Mouse (Mus musculus): ENCODE data around the gene Sox6. TPM values are rescaled to one million over a fixed set of nuclear protein-coding genes. Genes with fewer than 3 reads are reported as not detected.

The Sox6 gene
- polyA plus RNA-seq, 1 experiment from 2014 or later, result 39.1 TPM

- Histone ChIP-seq H3K27me3 (ENCODE audit: control insufficient read depth, insufficient read depth, low read length) (no peaks in the 10 kb centered on the region), H3K4me2 (ENCODE audit: low read length) (no peak overlapping the region), H3K27ac (replicated peaks in 1 of 2; ENCODE audit: control insufficient read depth in 1 of 2, insufficient read depth in 1 of 2, low read depth in 2 of 2, low read length in 2 of 2) (no peak overlapping the region), H3K4me1 (ENCODE audit: control insufficient read depth in 2 of 2, insufficient read depth in 2 of 2, low read length in 2 of 2) (peaks cover 9 to 25% of the 10 kb centered on the region in 2 experiments), H3K4me3 (ENCODE audit: control insufficient read depth in 1 of 2, insufficient read depth in 1 of 2, low read depth in 1 of 2, low read length in 2 of 2) (no peak overlapping the region), H3K36me3 (ENCODE audit: control insufficient read depth, insufficient read depth, low read length) (no peaks in the 10 kb centered on the region), H3K9ac (ENCODE audit: low read length) (no peak overlapping the region), H3K9me3 (ENCODE audit: control insufficient read depth, low read length) (no peaks in the 10 kb centered on the region)
- WGBS, result 87% methylated on average over 7 of the region's 7 CpGs
- ATAC-seq (ENCODE audit: insufficient number of reproducible peaks, insufficient read depth, low FRiP score, low read depth), result no peak
These were observed 291.1 kb downstream of the Sox6 start for GRCm38 (mm10) chr7:115747541-115747940.

- Histone ChIP-seq H3K9me3 (ENCODE audit: control insufficient read depth, low read length) (no peaks in the 10 kb centered on the region), H3K4me2 (ENCODE audit: low read length) (no peak overlapping the region), H3K4me1 (ENCODE audit: control insufficient read depth in 2 of 2, insufficient read depth in 2 of 2, low read length in 2 of 2) (peaks cover 5 to 7% of the 10 kb centered on the region in 2 experiments), H3K4me3 (ENCODE audit: control insufficient read depth in 1 of 2, insufficient read depth in 1 of 2, low read depth in 1 of 2, low read length in 2 of 2) (no peak overlapping the region), H3K9ac (ENCODE audit: low read length) (no peak overlapping the region), H3K27ac (replicated peaks in 1 of 2; ENCODE audit: control insufficient read depth in 1 of 2, insufficient read depth in 1 of 2, low read depth in 2 of 2, low read length in 2 of 2) (no peak overlapping the region), H3K27me3 (ENCODE audit: control insufficient read depth, insufficient read depth, low read length) (no peaks in the 10 kb centered on the region), H3K36me3 (ENCODE audit: control insufficient read depth, insufficient read depth, low read length) (no peaks in the 10 kb centered on the region)
- no peak for ATAC-seq (ENCODE audit: insufficient number of reproducible peaks, insufficient read depth, low FRiP score, low read depth)
- 80% methylated on average over 4 of the region's 4 CpGs for WGBS
These were observed 292.8 kb downstream of the Sox6 start for GRCm38 (mm10) chr7:115745672-115746253.

GRCm38 (mm10) chr7:115734137-115734536 is 304.5 kb downstream of the Sox6 start:
- Histone ChIP-seq H3K4me2 (ENCODE audit: low read length) (no peak overlapping the region; the same call in 1 of the 2 replicates), H3K27ac (replicated peaks in 1 of 2; ENCODE audit: control insufficient read depth in 1 of 2, insufficient read depth in 1 of 2, low read depth in 2 of 2, low read length in 2 of 2) (no peak overlapping the region), H3K36me3 (ENCODE audit: control insufficient read depth, insufficient read depth, low read length) (no peaks in the 10 kb centered on the region), H3K4me1 (ENCODE audit: control insufficient read depth in 2 of 2, insufficient read depth in 2 of 2, low read length in 2 of 2) (no peaks in the 10 kb centered on the region), H3K9ac (ENCODE audit: low read length) (no peak overlapping the region), H3K4me3 (ENCODE audit: control insufficient read depth in 1 of 2, insufficient read depth in 1 of 2, low read depth in 1 of 2, low read length in 2 of 2) (no peak overlapping the region), H3K9me3 (ENCODE audit: control insufficient read depth, low read length) (no peaks in the 10 kb centered on the region), H3K27me3 (ENCODE audit: control insufficient read depth, insufficient read depth, low read length) (no peaks in the 10 kb centered on the region)
- WGBS, result 54% methylated on average over 7 of the region's 7 CpGs
- no peak for ATAC-seq (ENCODE audit: insufficient number of reproducible peaks, insufficient read depth, low FRiP score, low read depth)

GRCm38 (mm10) chr7:115732824-115733223 is 305.8 kb downstream of the Sox6 start:
- WGBS, result 85% methylated on average over 1 of the region's 1 CpGs
- ATAC-seq (ENCODE audit: insufficient number of reproducible peaks, insufficient read depth, low FRiP score, low read depth), result no peak
- no peaks in the 10 kb centered on the region for H3K9me3 ChIP-seq (ENCODE audit: control insufficient read depth, low read length)

GRCm38 (mm10) chr7:115726776-115727175 is 311.8 kb downstream of the Sox6 start:
- H3K4me1 ChIP-seq (ENCODE audit: control insufficient read depth in 2 of 2, insufficient read depth in 2 of 2, low read length in 2 of 2), result peaks cover 2 to 18% of the 10 kb centered on the region in 2 experiments; a peak in 3 of 4 replicates
- no peak overlapping the region for H3K4me3 ChIP-seq (ENCODE audit: control insufficient read depth in 1 of 2, insufficient read depth in 1 of 2, low read depth in 1 of 2, low read length in 2 of 2)
- no peaks in the 10 kb centered on the region for H3K9me3 ChIP-seq (ENCODE audit: control insufficient read depth, low read length)
- 70% methylated on average over 2 of the region's 2 CpGs for WGBS
- no peaks in the 10 kb centered on the region for H3K27me3 ChIP-seq (ENCODE audit: control insufficient read depth, insufficient read depth, low read length)
- no peak overlapping the region for H3K9ac ChIP-seq (ENCODE audit: low read length)
- no peak overlapping the region for H3K27ac ChIP-seq (replicated peaks in 1 of 2; ENCODE audit: control insufficient read depth in 1 of 2, insufficient read depth in 1 of 2, low read depth in 2 of 2, low read length in 2 of 2)
- H3K36me3 ChIP-seq (ENCODE audit: control insufficient read depth, insufficient read depth, low read length), result no peaks in the 10 kb centered on the region
- no peak overlapping the region for H3K4me2 ChIP-seq (ENCODE audit: low read length)
- no peak for ATAC-seq (ENCODE audit: insufficient number of reproducible peaks, insufficient read depth, low FRiP score, low read depth)

More at GRCm38 (mm10) chr7:115732824-115733223, 305.8 kb downstream of the Sox6 start:
- Histone ChIP-seq H3K4me1 (ENCODE audit: control insufficient read depth in 2 of 2, insufficient read depth in 2 of 2, low read length in 2 of 2) (no peaks in the 10 kb centered on the region), H3K27me3 (ENCODE audit: control insufficient read depth, insufficient read depth, low read length) (no peaks in the 10 kb centered on the region), H3K9ac (ENCODE audit: low read length) (no peak overlapping the region), H3K27ac (replicated peaks in 1 of 2; ENCODE audit: control insufficient read depth in 1 of 2, insufficient read depth in 1 of 2, low read depth in 2 of 2, low read length in 2 of 2) (no peak overlapping the region), H3K36me3 (ENCODE audit: control insufficient read depth, insufficient read depth, low read length) (no peaks in the 10 kb centered on the region), H3K4me3 (ENCODE audit: control insufficient read depth in 1 of 2, insufficient read depth in 1 of 2, low read depth in 1 of 2, low read length in 2 of 2) (no peak overlapping the region), H3K4me2 (ENCODE audit: low read length) (no peak overlapping the region)

GRCm38 (mm10) chr7:115724404-115724803 is 314.2 kb downstream of the Sox6 start:
- Histone ChIP-seq H3K4me1 (ENCODE audit: control insufficient read depth in 2 of 2, insufficient read depth in 2 of 2, low read length in 2 of 2) (peaks cover 4 to 33% of the 10 kb centered on the region in 2 experiments; a peak in 3 of 4 replicates), H3K9me3 (ENCODE audit: control insufficient read depth, low read length) (no peaks in the 10 kb centered on the region), H3K4me2 (ENCODE audit: low read length) (no peak overlapping the region), H3K36me3 (ENCODE audit: control insufficient read depth, insufficient read depth, low read length) (no peaks in the 10 kb centered on the region), H3K27me3 (ENCODE audit: control insufficient read depth, insufficient read depth, low read length) (no peaks in the 10 kb centered on the region), H3K4me3 (ENCODE audit: control insufficient read depth in 1 of 2, insufficient read depth in 1 of 2, low read depth in 1 of 2, low read length in 2 of 2) (no peak overlapping the region), H3K9ac (ENCODE audit: low read length) (no peak overlapping the region), H3K27ac (replicated peaks in 1 of 2; ENCODE audit: control insufficient read depth in 1 of 2, insufficient read depth in 1 of 2, low read depth in 2 of 2, low read length in 2 of 2) (no peak overlapping the region)
- no peak for ATAC-seq (ENCODE audit: insufficient number of reproducible peaks, insufficient read depth, low FRiP score, low read depth)
- WGBS, result 76% methylated on average over 2 of the region's 2 CpGs

- H3K36me3 ChIP-seq (ENCODE audit: control insufficient read depth, insufficient read depth, low read length), result no peaks in the 10 kb centered on the region
- peaks cover 4 to 33% of the 10 kb centered on the region in 2 experiments; a peak in 3 of 4 replicates for H3K4me1 ChIP-seq (ENCODE audit: control insufficient read depth in 2 of 2, insufficient read depth in 2 of 2, low read length in 2 of 2)
- no peak overlapping the region for H3K4me3 ChIP-seq (ENCODE audit: control insufficient read depth in 1 of 2, insufficient read depth in 1 of 2, low read depth in 1 of 2, low read length in 2 of 2)
- peak overlapping the region; percentile 46 for H3K4me2 ChIP-seq (ENCODE audit: low read length)
- H3K9ac ChIP-seq (ENCODE audit: low read length), result peak overlapping the region; percentile 35
- ATAC-seq (ENCODE audit: insufficient number of reproducible peaks, insufficient read depth, low FRiP score, low read depth), result peak; percentile 35; the same call in 1 of the 2 replicates
- peak overlapping the region; percentile 68 to 81 for H3K27ac ChIP-seq (replicated peaks in 1 of 2; ENCODE audit: control insufficient read depth in 1 of 2, insufficient read depth in 1 of 2, low read depth in 2 of 2, low read length in 2 of 2)
- H3K9me3 ChIP-seq (ENCODE audit: control insufficient read depth, low read length), result no peaks in the 10 kb centered on the region
- no peaks in the 10 kb centered on the region for H3K27me3 ChIP-seq (ENCODE audit: control insufficient read depth, insufficient read depth, low read length)
- 16% methylated on average over 7 of the region's 7 CpGs for WGBS
These were observed 316.7 kb downstream of the Sox6 start for GRCm38 (mm10) chr7:115721624-115722540.
